Mouse (Mus musculus): Measurements from ENCODE around the gene Sppl2b.

GRCm38 (mm10) chr10:80808099-80808984 lies 46.7 kb upstream of the Sppl2b start:
- TF ChIP-seq CTCF (IDR thresholded peaks at IDR 0.05; ENCODE audit: insufficient read depth, low read depth, low read length) (no peak), POLR2A (IDR thresholded peaks at IDR 0.05; ENCODE audit: insufficient read depth, low read depth, low read length) (0 out of 2 replicates have a peak, but pooled peaks have one; percentile 16)

Measured in olfactory bulb, adult 2 months (tissue).